Mouse (Mus musculus): ENCODE measurements at regions not wholly inside any gene's neighbourhood (a gene's known extent, or its start where the extent isn't known, plus 50 kb on each side); places are given as distances from the start of the nearest gene placed in this dataset.

- no peak for TF ChIP-seq CTCF (IDR thresholded peaks at IDR 0.05; ENCODE audit: control insufficient read depth, insufficient read depth, insufficient replicate concordance, low read depth, low read length)
- TF ChIP-seq POLR2A (IDR thresholded peaks at IDR 0.05; ENCODE audit: control insufficient read depth, low read depth, low read length) = no peak
Measured at GRCm38 (mm10) chr8:34689049-34689824, 577.7 kb upstream of the Gm10131 start.

Data from testis, adult 2 months (tissue).